Mouse (Mus musculus) olfactory bulb, adult 2 months (tissue): ENCODE measurements around the gene Pdgfd.

Experiments used
- CTCF ChIP-seq: fragments of 200-500 bp; IDR thresholded peaks from 2 replicates; pipeline ENCODE4 v1.5.1; 2012; ENCODE audit warnings: low read depth, mild to moderate bottlenecking, low read length, moderate library complexity; ENCODE audit not compliant: insufficient read depth
- POLR2A ChIP-seq: fragments of 200-500 bp; IDR thresholded peaks from 2 replicates; pipeline ENCODE4 v1.6.1; 2012; ENCODE audit warnings: mild to moderate bottlenecking, low read depth, low read length, moderate library complexity; ENCODE audit not compliant: insufficient read depth

DNA sequence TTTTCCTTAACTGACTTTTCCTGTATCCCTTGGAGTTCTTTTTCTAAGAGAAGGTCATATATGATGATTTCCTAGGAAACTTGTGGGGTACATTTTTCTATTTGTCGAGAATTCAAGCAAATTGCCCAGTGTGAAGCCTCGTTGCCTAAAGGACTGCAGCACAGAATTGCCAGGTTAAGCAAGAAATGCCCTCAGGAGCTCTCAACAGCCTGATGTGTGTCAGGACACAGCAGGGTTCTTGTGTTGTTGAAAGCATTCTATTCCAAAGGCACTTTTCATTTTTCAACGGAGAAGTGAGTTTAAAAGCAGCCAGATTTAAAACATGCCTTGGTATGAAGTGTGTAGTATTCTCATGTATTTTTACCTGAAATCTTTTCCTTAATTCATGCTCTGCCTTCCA is 19.6 kb downstream of the Pdgfd start:
- no peak for TF ChIP-seq POLR2A
- no peak for TF ChIP-seq CTCF
